Mouse (Mus musculus): ENCODE data around the gene Bicd2.

Bicd2 gene

GRCm38 (mm10) chr13:49420754-49421605 lies 79.6 kb downstream of the Bicd2 start, which contains the start of gene Ippk:
Ippk (plus strand) TSS chr13:49421249.
- under 1% methylated on average over 69 of the region's 69 CpGs for WGBS

GRCm38 (mm10) chr13:49421606-49421917 lies 80.2 kb downstream of the Bicd2 start:
- WGBS: under 1% methylated on average over 15 of the region's 15 CpGs

- 17% methylated on average over 4 of the region's 4 CpGs for WGBS
Measured at GRCm38 (mm10) chr13:49421959-49422358, 80.6 kb downstream of the Bicd2 start.

- WGBS: 82% methylated on average over 3 of the region's 3 CpGs
Measured at GRCm38 (mm10) chr13:49426736-49427135, 85.4 kb downstream of the Bicd2 start.

GRCm38 (mm10) chr13:49428042-49428675 lies 86.8 kb downstream of the Bicd2 start:
- WGBS: 75% methylated on average over 1 of the region's 1 CpGs

- WGBS: 65% methylated on average over 4 of the region's 4 CpGs
Measured at GRCm38 (mm10) chr13:49430529-49430928, 89.1 kb downstream of the Bicd2 start.

GRCm38 (mm10) chr13:49433268-49434029 lies 92.1 kb downstream of the Bicd2 start:
- WGBS: 65% methylated on average over 2 of the region's 2 CpGs

GRCm38 (mm10) chr13:49435745-49436144 lies 94.4 kb downstream of the Bicd2 start:
- WGBS: 78% methylated on average over 1 of the region's 1 CpGs

- WGBS: 67% methylated on average over 4 of the region's 4 CpGs
Measured at GRCm38 (mm10) chr13:49436170-49436569, 94.8 kb downstream of the Bicd2 start.

All from cerebral cortex, adult 2 months (tissue).